Mouse (Mus musculus): ENCODE measurements around the gene Diras2. TPM values are rescaled to one million over a fixed set of nuclear protein-coding genes. Genes with fewer than 3 reads are reported as not detected.

The Diras2 gene
- polyA plus RNA-seq, 1 experiment from 2014 or later = 0.39 TPM

DNA sequence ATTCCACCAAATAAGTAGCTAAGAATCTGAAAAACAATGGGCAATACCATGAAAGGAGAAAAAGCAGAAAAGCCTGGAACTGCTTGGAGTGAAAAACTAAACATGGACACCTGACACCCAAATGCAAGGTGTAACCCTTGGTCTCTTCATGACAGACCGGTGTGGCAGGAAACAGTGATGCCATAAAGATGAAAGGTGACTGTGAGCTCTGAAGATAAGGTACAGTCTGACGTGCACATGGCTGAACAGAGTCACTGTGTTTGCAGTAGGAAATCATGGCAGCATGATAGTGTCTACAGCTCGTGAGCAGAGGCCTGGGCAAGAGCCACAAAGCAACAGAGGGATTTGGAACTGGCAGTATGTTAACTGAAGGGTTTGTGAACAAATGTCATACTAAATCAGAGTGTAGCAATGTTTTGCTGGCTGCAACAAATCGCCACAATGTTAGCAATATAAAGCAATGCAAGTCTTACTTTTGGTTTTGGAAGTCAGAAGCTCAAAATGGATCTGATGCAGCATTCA, 34.0 kb downstream of the Diras2 start:
- Histone ChIP-seq H3K9me3 (ENCODE audit: control insufficient read depth, low read length) (no peaks in the 10 kb centered on the region), H3K9ac (ENCODE audit: low read length) (no peak overlapping the region), H3K27me3 (ENCODE audit: control insufficient read depth, insufficient read depth, low read length) (no peaks in the 10 kb centered on the region), H3K36me3 (ENCODE audit: control insufficient read depth, insufficient read depth, low read length) (no peaks in the 10 kb centered on the region), H3K4me3 (ENCODE audit: low read depth, low read length) (no peak overlapping the region), H3K4me2 (replicated peaks; ENCODE audit: low read depth) (no peak overlapping the region), H3K27ac (replicated peaks) (no peak overlapping the region), H3K4me1 (replicated peaks; ENCODE audit: control insufficient read depth, insufficient read depth) (no peaks in the 10 kb centered on the region)
- WGBS = 41% methylated on average over 4 of the region's 4 CpGs
- no peak for TF ChIP-seq EP300 (optimal IDR thresholded peaks at IDR 0.05)
- no peak for TF ChIP-seq CTCF (IDR thresholded peaks at IDR 0.05; ENCODE audit: low read depth)
- no peak for ATAC-seq (ENCODE audit: low FRiP score, low TSS enrichment)
- no peak for DNase-seq (ENCODE audit: low spot score)

DNA sequence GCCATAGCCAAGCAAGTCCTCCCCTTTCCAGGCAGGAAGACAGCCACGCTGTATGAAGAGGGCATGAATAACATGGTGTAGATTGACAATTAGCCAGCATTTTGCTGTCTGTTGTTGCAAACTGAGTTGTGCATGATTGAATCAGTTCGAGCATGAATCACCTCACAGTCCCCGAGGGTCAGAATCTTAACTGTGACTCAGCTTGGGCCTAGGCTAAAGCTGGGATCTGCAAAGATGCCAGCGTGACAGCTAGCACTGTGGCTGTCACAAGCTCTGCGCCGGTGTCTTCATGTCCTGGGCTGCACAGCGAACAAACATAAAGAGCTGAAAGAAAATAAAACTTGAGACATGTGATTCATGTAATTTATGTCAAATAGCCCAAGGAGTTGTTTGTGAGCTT, 42.3 kb downstream of the Diras2 start:
- no peak overlapping the region for H3K27ac ChIP-seq (replicated peaks)
- no peaks in the 10 kb centered on the region for H3K36me3 ChIP-seq (ENCODE audit: control insufficient read depth, insufficient read depth, low read length)
- H3K9me3 ChIP-seq (ENCODE audit: control insufficient read depth, low read length) = no peaks in the 10 kb centered on the region
- no peak for ATAC-seq (ENCODE audit: low FRiP score, low TSS enrichment)
- 85% methylated on average over 7 of the region's 7 CpGs for WGBS
- no peaks in the 10 kb centered on the region for H3K4me1 ChIP-seq (replicated peaks; ENCODE audit: control insufficient read depth, insufficient read depth)
- no peaks in the 10 kb centered on the region for H3K27me3 ChIP-seq (ENCODE audit: control insufficient read depth, insufficient read depth, low read length)
- no peak overlapping the region for H3K4me2 ChIP-seq (replicated peaks; ENCODE audit: low read depth)
- TF ChIP-seq CTCF (IDR thresholded peaks at IDR 0.05; ENCODE audit: low read depth) = no peak
- no peak overlapping the region for H3K9ac ChIP-seq (ENCODE audit: low read length)
- DNase-seq (ENCODE audit: low spot score) = no peak
- H3K4me3 ChIP-seq (ENCODE audit: low read depth, low read length) = no peak overlapping the region

DNA sequence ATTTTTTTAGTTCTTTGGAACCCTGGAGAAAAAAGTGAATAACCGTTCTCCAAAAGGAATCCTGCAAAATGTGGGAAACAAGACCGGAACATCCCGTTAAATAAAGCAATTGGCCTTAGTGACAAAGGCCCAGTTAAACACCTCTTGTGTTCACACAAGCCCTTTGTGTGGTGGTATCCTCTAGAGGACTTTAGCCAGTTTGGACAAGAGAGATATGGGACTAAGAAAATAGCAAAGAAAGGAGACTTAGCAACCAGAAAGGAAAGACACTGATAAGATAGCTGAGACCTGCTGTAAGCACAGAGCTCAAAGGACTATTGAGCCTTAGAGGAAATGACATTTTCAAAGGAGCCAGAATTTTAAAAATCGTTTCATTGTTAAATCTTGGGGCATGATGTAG, 47.0 kb downstream of the Diras2 start:
- Histone ChIP-seq H3K9ac (ENCODE audit: low read length) (no peak overlapping the region), H3K4me2 (replicated peaks; ENCODE audit: low read depth) (no peak overlapping the region), H3K36me3 (ENCODE audit: control insufficient read depth, insufficient read depth, low read length) (no peaks in the 10 kb centered on the region), H3K9me3 (ENCODE audit: control insufficient read depth, low read length) (no peaks in the 10 kb centered on the region), H3K27me3 (ENCODE audit: control insufficient read depth, insufficient read depth, low read length) (no peaks in the 10 kb centered on the region), H3K27ac (replicated peaks) (no peak overlapping the region), H3K4me1 (replicated peaks; ENCODE audit: control insufficient read depth, insufficient read depth) (no peaks in the 10 kb centered on the region), H3K4me3 (ENCODE audit: low read depth, low read length) (no peak overlapping the region)
- TF ChIP-seq CTCF (IDR thresholded peaks at IDR 0.05; ENCODE audit: low read depth) = no peak
- no peak for TF ChIP-seq EP300 (optimal IDR thresholded peaks at IDR 0.05)
- DNase-seq (ENCODE audit: low spot score) (no peak), ATAC-seq (ENCODE audit: low FRiP score, low TSS enrichment) (no peak)
- 60% methylated on average over 4 of the region's 4 CpGs for WGBS

DNA sequence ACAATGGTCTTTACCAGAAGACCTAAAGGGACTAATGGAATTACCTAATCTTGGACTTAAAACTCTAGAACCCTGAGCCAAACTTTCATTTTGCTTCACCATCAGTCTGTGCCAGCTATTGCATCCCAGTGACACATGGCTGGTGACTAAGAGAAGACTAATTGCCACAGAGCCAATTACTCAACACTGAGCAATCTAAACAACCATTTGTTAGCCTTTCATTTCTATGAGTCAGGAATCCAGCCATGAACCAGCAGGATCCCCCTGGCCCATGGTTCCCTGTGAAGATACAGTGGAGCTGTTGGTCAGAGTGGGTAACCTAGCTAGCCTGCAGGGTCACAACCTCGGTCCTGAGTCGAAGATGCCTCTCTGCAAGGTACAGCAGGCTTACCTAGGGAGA, 49.3 kb downstream of the Diras2 start:
- no peaks in the 10 kb centered on the region for H3K27me3 ChIP-seq (ENCODE audit: control insufficient read depth, insufficient read depth, low read length)
- no peaks in the 10 kb centered on the region for H3K36me3 ChIP-seq (ENCODE audit: control insufficient read depth, insufficient read depth, low read length)
- no peak overlapping the region for H3K9ac ChIP-seq (ENCODE audit: low read length)
- H3K27ac ChIP-seq (replicated peaks) = no peak overlapping the region
- no peaks in the 10 kb centered on the region for H3K9me3 ChIP-seq (ENCODE audit: control insufficient read depth, low read length)
- DNase-seq (ENCODE audit: low spot score) (no peak), ATAC-seq (ENCODE audit: low FRiP score, low TSS enrichment) (no peak)
- WGBS = 77% methylated on average over 2 of the region's 2 CpGs
- no peak overlapping the region for H3K4me2 ChIP-seq (replicated peaks; ENCODE audit: low read depth)
- TF ChIP-seq CTCF (IDR thresholded peaks at IDR 0.05; ENCODE audit: low read depth) (no peak), EP300 (optimal IDR thresholded peaks at IDR 0.05) (no peak)
- no peaks in the 10 kb centered on the region for H3K4me1 ChIP-seq (replicated peaks; ENCODE audit: control insufficient read depth, insufficient read depth)
- H3K4me3 ChIP-seq (ENCODE audit: low read depth, low read length) = no peak overlapping the region

DNA sequence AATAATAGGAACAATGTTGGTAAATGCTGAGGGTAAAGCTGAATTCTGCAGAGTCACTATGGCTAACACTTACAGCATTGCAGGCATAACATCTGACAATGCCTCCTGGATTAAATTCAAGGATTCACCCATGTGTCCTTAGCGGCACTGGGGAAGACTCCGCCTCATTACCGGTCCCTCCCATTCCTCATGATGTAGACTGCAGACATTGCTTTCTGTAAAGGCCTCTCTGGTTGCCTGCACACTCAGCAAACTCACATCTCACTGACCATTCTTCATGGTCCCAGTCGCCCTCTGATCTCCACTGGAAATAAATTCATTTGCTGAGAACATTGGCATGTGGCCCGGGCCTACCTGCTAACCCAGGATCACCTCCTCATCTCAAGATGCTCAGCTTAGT, 51.9 kb downstream of the Diras2 start:
- DNase-seq (ENCODE audit: low spot score) (no peak), ATAC-seq (ENCODE audit: low FRiP score, low TSS enrichment) (no peak)
- Histone ChIP-seq H3K9me3 (ENCODE audit: control insufficient read depth, low read length) (no peaks in the 10 kb centered on the region), H3K36me3 (ENCODE audit: control insufficient read depth, insufficient read depth, low read length) (no peaks in the 10 kb centered on the region), H3K9ac (ENCODE audit: low read length) (no peak overlapping the region), H3K4me3 (ENCODE audit: low read depth, low read length) (no peak overlapping the region), H3K27ac (replicated peaks) (no peak overlapping the region), H3K4me2 (replicated peaks; ENCODE audit: low read depth) (no peak overlapping the region), H3K4me1 (replicated peaks; ENCODE audit: control insufficient read depth, insufficient read depth) (no peaks in the 10 kb centered on the region), H3K27me3 (ENCODE audit: control insufficient read depth, insufficient read depth, low read length) (no peaks in the 10 kb centered on the region)
- TF ChIP-seq CTCF (IDR thresholded peaks at IDR 0.05; ENCODE audit: low read depth) (no peak), EP300 (optimal IDR thresholded peaks at IDR 0.05) (no peak)
- WGBS = 93% methylated on average over 5 of the region's 5 CpGs

DNA sequence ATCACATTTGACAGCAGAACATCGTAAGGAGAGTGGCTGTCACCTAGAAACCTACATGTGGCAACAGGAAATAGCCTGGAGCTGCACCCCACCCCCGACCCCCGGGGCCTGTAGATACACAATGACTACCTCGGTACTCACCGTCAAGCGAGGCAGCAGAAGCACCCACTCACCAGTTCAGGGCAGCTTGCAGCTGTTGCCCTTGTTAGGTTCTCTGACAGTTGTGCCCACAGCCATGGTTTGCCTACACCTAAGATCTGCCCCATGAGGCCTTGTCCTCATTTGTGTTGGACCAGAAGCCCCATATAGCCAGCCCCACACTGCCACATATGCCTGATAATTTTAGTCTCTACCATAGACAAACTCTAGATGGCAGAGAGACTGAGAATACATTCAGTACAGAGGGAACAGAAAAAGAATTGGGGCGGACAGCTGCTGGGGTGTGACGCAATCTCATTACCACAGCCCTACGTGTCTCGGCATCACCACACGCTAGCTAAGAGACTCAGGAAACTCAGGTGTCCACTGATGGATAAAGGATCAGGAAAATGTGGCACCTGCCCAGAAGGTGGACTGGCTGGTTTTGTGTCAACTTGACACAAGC, 54.0 kb downstream of the Diras2 start:
- no peak for DNase-seq (ENCODE audit: low spot score)
- no peak overlapping the region for H3K4me3 ChIP-seq (ENCODE audit: low read depth, low read length)
- no peak overlapping the region for H3K27ac ChIP-seq (replicated peaks)
- TF ChIP-seq EP300 (optimal IDR thresholded peaks at IDR 0.05) (no peak), CTCF (IDR thresholded peaks at IDR 0.05; ENCODE audit: low read depth) (no peak)
- no peak overlapping the region for H3K9ac ChIP-seq (ENCODE audit: low read length)
- 82% methylated on average over 11 of the region's 11 CpGs for WGBS
- no peaks in the 10 kb centered on the region for H3K27me3 ChIP-seq (ENCODE audit: control insufficient read depth, insufficient read depth, low read length)
- H3K4me1 ChIP-seq (replicated peaks; ENCODE audit: control insufficient read depth, insufficient read depth) = no peaks in the 10 kb centered on the region
- ATAC-seq (ENCODE audit: low FRiP score, low TSS enrichment) = no peak
- no peaks in the 10 kb centered on the region for H3K9me3 ChIP-seq (ENCODE audit: control insufficient read depth, low read length)
- no peak overlapping the region for H3K4me2 ChIP-seq (replicated peaks; ENCODE audit: low read depth)
- no peaks in the 10 kb centered on the region for H3K36me3 ChIP-seq (ENCODE audit: control insufficient read depth, insufficient read depth, low read length)

Measured in stomach, postnatal 0 days (tissue).